Mouse (Mus musculus) embryonic fibroblast, embryonic 13.5 days (primary cell): ENCODE measurements at regions not wholly inside any gene's neighbourhood (a gene's known extent, or its start where the extent isn't known, plus 50 kb on each side); places are given as distances from the start of the nearest gene placed in this dataset.

Experiments
- CTCF ChIP-seq: IDR thresholded peaks from 2 replicates; pipeline ENCODE4 v1.5.1; 2011; ENCODE audit warnings: mild to moderate bottlenecking, control low read depth, low read length, moderate library complexity, borderline replicate concordance; ENCODE audit not compliant: insufficient read depth
- POLR2A ChIP-seq: IDR thresholded peaks from 2 replicates; pipeline ENCODE4 v1.6.1; 2011; ENCODE audit warnings: low read depth, mild to moderate bottlenecking, control low read depth, low read length, moderate library complexity

GRCm38 (mm10) chr16:9280431-9280830 lies 450.5 kb downstream of the 1810013L24Rik start:
- TF ChIP-seq CTCF (no peak), POLR2A (no peak)
